ENCODE assay signal across 9 mouse cellular contexts in the genomic region with DNA sequence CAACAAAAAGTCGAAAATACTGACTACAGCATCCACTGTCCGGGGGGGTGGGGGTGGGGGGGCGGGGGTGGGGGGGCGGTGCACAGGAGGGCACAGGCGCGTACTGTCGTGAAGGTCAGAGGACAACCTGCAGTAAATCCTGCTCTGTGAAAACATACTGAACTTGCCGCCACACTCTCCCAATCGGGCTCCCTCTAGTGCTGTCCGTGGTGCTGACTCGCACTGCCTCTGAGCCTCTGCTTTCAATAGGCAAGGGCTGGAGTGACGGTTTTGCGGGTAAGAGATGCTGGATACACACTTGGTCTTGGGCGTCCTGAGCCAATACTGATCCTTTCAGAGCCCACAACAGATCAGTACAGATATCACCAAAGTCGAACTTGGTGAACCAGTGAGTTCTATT. TPM values are rescaled to one million over a fixed set of nuclear protein-coding genes. Genes with fewer than 3 reads are reported as not detected.
DNase-seq lines count a peak whose midpoint lies in the region; ATAC-seq and TF ChIP-seq lines count a peak whose summit lies in the region.
"Had no signal": no experiment of that assay in that cellular context is flagged by ENCODE, and none has a peak within 500 bp of the region (broad histone marks: within the 10 kb centered on the region; RNA-seq: fewer than 3 reads in every experiment).

No protein-coding gene starts in this region.

- H3K9ac ChIP-seq in intestine, postnatal 0 days (ENCODE audit: low read depth, low read length) = no peak overlapping the region

- no peak overlapping the region for H3K27ac ChIP-seq in intestine, postnatal 0 days (ENCODE audit: low read depth, low read length)

- H3K4me2 ChIP-seq in intestine, postnatal 0 days (replicated peaks; ENCODE audit: low read depth) = no peak overlapping the region

- no peaks in the 10 kb centered on the region for H3K27me3 ChIP-seq in intestine, postnatal 0 days (replicated peaks; ENCODE audit: control insufficient read depth, insufficient read depth, low read length)

- ATAC-seq in intestine, postnatal 0 days = peak; percentile 8; the same call in 1 of the 2 replicates

- no peaks in the 10 kb centered on the region for H3K36me3 ChIP-seq in intestine, postnatal 0 days (ENCODE audit: control insufficient read depth, insufficient read depth)

- DNase-seq in layer of hippocampus, postnatal 10 days (ENCODE audit: low spot score in 2 of 2) = peak; percentile 60 to 65
- no peak for DNase-seq in layer of hippocampus, postnatal 14 days (ENCODE audit: low spot score in 2 of 2)
- peak; percentile 27 for DNase-seq in T-cell, adult 2 months (ENCODE audit: low spot score)
- DNase-seq in embryo, embryonic 11.5 days (ENCODE audit: low read depth, low spot score) = peak; percentile 72
- peak; percentile 54 for DNase-seq in lung, postnatal 25 days (ENCODE audit: low spot score)
- peak; percentile 67 for DNase-seq in testis, postnatal 14 days (ENCODE audit: low spot score)
- DNase-seq in cerebellum, adult 8-10 months = no peak

- 4% methylated on average over 14 of the region's 15 CpGs for WGBS in intestine, postnatal 0 days

- TF ChIP-seq CTCF in intestine, postnatal 0 days (IDR thresholded peaks at IDR 0.05; ENCODE audit: low read depth) = no peak

- no peaks in the 10 kb centered on the region for H3K9me3 ChIP-seq in intestine, postnatal 0 days (ENCODE audit: control insufficient read depth)

- H3K4me1 ChIP-seq in intestine, postnatal 0 days (replicated peaks; ENCODE audit: control insufficient read depth, insufficient read depth, low read length) = no peaks in the 10 kb centered on the region

- no peak overlapping the region for H3K4me3 ChIP-seq in intestine, postnatal 0 days (ENCODE audit: low read depth, low read length)

RNA-seq across cellular contexts. Expression of a gene that starts 3.9 kb away (rescaled TPM):
- total RNA-seq in layer of hippocampus, postnatal 10 days (2021) = 10 to 100 TPM; 67.3 to 68.9 TPM
- total RNA-seq in layer of hippocampus, postnatal 14 days (2021) = 10 to 100 TPM; 65.7 to 66.1 TPM
- 3.1 and 3.7 TPM in 2 replicates for polyA plus RNA-seq in intestine, postnatal 0 days (2015; fragmentation: Nextera tagmentation; extraction: Ambion mirVana)

RNA-seq across cellular contexts. Expression of a gene that starts 13.8 kb away (rescaled TPM):
- total RNA-seq in layer of hippocampus, postnatal 10 days (2021) = 10 to 100 TPM; 41.8 to 43.2 TPM
- 10 to 100 TPM; 40.5 to 41.4 TPM for total RNA-seq in layer of hippocampus, postnatal 14 days (2021)
- 6.8 and 7.0 TPM in 2 replicates for polyA plus RNA-seq in intestine, postnatal 0 days (2015; fragmentation: Nextera tagmentation; extraction: Ambion mirVana)

RNA-seq across cellular contexts. Expression of a gene that starts 27.2 kb away (rescaled TPM):
- 1 to 10 TPM; 1.4 to 4.2 TPM for total RNA-seq in layer of hippocampus, postnatal 10 days (2021)
- 1 to 10 TPM; 2.4 to 3.0 TPM for total RNA-seq in layer of hippocampus, postnatal 14 days (2021)
- 0.24 TPM in 1 of 2 replicates, not detected in the other for polyA plus RNA-seq in intestine, postnatal 0 days (2015; fragmentation: Nextera tagmentation; extraction: Ambion mirVana)
- polyA plus RNA-seq: small intestine, adult 2 months had no signal

RNA-seq across cellular contexts. Expression of a gene that starts 38.3 kb away (rescaled TPM):
- total RNA-seq in layer of hippocampus, postnatal 10 days (2021) = 1 to 10 TPM; 6.5 to 8.9 TPM
- total RNA-seq in layer of hippocampus, postnatal 14 days (2021) = 1 to 10 TPM; 4.9 to 5.1 TPM
- 0.90 and 0.95 TPM in 2 replicates for polyA plus RNA-seq in intestine, postnatal 0 days (2015; fragmentation: Nextera tagmentation; extraction: Ambion mirVana)

RNA-seq across cellular contexts. Expression of a gene that starts 48.1 kb away (rescaled TPM):
- total RNA-seq in layer of hippocampus, postnatal 10 days (2021) = 10 to 100 TPM; 49.2 to 49.6 TPM
- total RNA-seq in layer of hippocampus, postnatal 14 days (2021) = 10 to 100 TPM; 40.1 to 44.8 TPM
- polyA plus RNA-seq in intestine, postnatal 0 days (2015; fragmentation: Nextera tagmentation; extraction: Ambion mirVana) = 68.8 and 69.7 TPM in 2 replicates

Comparison
In these comparisons a context has a peak if more than half of its experiments do, and no peak if none do; other contexts are left out.
1. DNase-seq: peak in layer of hippocampus, postnatal 10 days (2 of 2), T-cell, adult 2 months (single experiment), embryo, embryonic 11.5 days (single experiment), lung, postnatal 25 days (single experiment) and testis, postnatal 14 days (single experiment); none in layer of hippocampus, postnatal 14 days (0 of 2) and cerebellum, adult 8-10 months (single experiment).